Mouse (Mus musculus) heart, embryonic 14.5 days (tissue): ENCODE measurements at regions not wholly inside any gene's neighbourhood (a gene's known extent, or its start where the extent isn't known, plus 50 kb on each side); places are given as distances from the start of the nearest gene placed in this dataset.

Experiments
- ATAC-seq: fragments of 200-750 bp; cut with Nextera tagmentation; 2 replicates; pipeline ENCODE4 v1.8.0; 2017; ENCODE audit warnings: low read depth, moderate TSS enrichment; ENCODE audit not compliant: insufficient number of reproducible peaks, insufficient read depth, low FRiP score
- H3K27ac ChIP-seq, 2 experiments: fragments of 200-500 bp in 1 of 2; fragments of 300-500 bp in 1 of 2; sonication (generic) in 1 of 2; replicated peaks in 1 of 2; 2 replicates each; pipeline ENCODE4 v1.5.1; 2012 to 2014; ENCODE audit warnings: low read depth in 2 of 2, low read length in 2 of 2, control low read depth in 1 of 2, mild to moderate bottlenecking in 1 of 2, mixed read lengths in 1 of 2; ENCODE audit not compliant: control insufficient read depth in 1 of 2, insufficient read depth in 1 of 2
- H3K27me3 ChIP-seq: fragments of 300-500 bp; sonication (generic); 2 replicates; pipeline ENCODE4 v1.6.1; 2014; ENCODE audit warnings: mild to moderate bottlenecking, low read length, control low read depth; ENCODE audit not compliant: control insufficient read depth, insufficient read depth
- H3K36me3 ChIP-seq: fragments of 300-500 bp; sonication (generic); 2 replicates; pipeline ENCODE4 v1.6.1; 2014; ENCODE audit warnings: mild to moderate bottlenecking, control low read depth, low read length, mixed read lengths; ENCODE audit not compliant: control insufficient read depth, insufficient read depth
- H3K4me1 ChIP-seq, 2 experiments: fragments of 200-500 bp in 1 of 2; fragments of 300-500 bp in 1 of 2; sonication (generic) in 1 of 2; 2 replicates each; pipeline ENCODE4 v1.6.1; 2012 to 2014; ENCODE audit warnings: low read length in 2 of 2, control low read depth in 1 of 2, mixed read lengths in 1 of 2; ENCODE audit not compliant: control insufficient read depth in 2 of 2, insufficient read depth in 2 of 2
- H3K4me2 ChIP-seq: fragments of 300-500 bp; sonication (generic); 2 replicates; pipeline ENCODE4 v1.6.1; 2014; ENCODE audit warnings: mild to moderate bottlenecking, low read length
- H3K4me3 ChIP-seq, 2 experiments: fragments of 200-500 bp in 1 of 2; fragments of 300-500 bp in 1 of 2; sonication (generic) in 1 of 2; 2 replicates each; pipeline ENCODE4 v1.5.1; 2012 to 2014; ENCODE audit warnings: low read length in 2 of 2, mild to moderate bottlenecking in 2 of 2, control low read depth in 1 of 2, low read depth in 1 of 2, moderate library complexity in 1 of 2; ENCODE audit not compliant: control insufficient read depth in 1 of 2, insufficient read depth in 1 of 2
- H3K9ac ChIP-seq: fragments of 300-500 bp; sonication (generic); 2 replicates; pipeline ENCODE4 v1.6.1; 2014; ENCODE audit warnings: mild to moderate bottlenecking, low read length
- H3K9me3 ChIP-seq: fragments of 300-500 bp; sonication (generic); 2 replicates; pipeline ENCODE4 v1.6.1; 2016; ENCODE audit warnings: low read length, control low read depth; ENCODE audit not compliant: control insufficient read depth
- WGBS: fragments of 180-500 bp; shearing (Covaris S2); extraction: QIAGEN DNeasy Blood & Tissue Kit; methylation state at CpG from one replicate; pipeline ENCODE4 v1.1.7; 2014; 5-methylcytosine and 5-hydroxymethylcytosine counted together

GRCm38 (mm10) chr17:26352712-26353111 is 61.9 kb upstream of the Neurl1b start:
- no peak overlapping the region for H3K9ac ChIP-seq

GRCm38 (mm10) chr17:26354431-26354830 is 60.2 kb upstream of the Neurl1b start:
- peaks cover 22 to 32% of the 10 kb centered on the region in 2 experiments for H3K4me1 ChIP-seq
- no peak for ATAC-seq
- H3K4me3 ChIP-seq = no peak overlapping the region
- H3K9ac ChIP-seq = no peak overlapping the region
- no peak overlapping the region for H3K4me2 ChIP-seq
- H3K27me3 ChIP-seq = no peaks in the 10 kb centered on the region
- no peaks in the 10 kb centered on the region for H3K9me3 ChIP-seq
- no peak overlapping the region for H3K27ac ChIP-seq
- H3K36me3 ChIP-seq = no peaks in the 10 kb centered on the region
- 35% methylated on average over 3 of the region's 3 CpGs for WGBS

More at GRCm38 (mm10) chr17:26352712-26353111, 61.9 kb upstream of the Neurl1b start:
- peaks cover 18 to 28% of the 10 kb centered on the region in 2 experiments for H3K4me1 ChIP-seq
- H3K9me3 ChIP-seq = no peaks in the 10 kb centered on the region
- no peaks in the 10 kb centered on the region for H3K36me3 ChIP-seq
- 46% methylated on average over 4 of the region's 4 CpGs for WGBS
- H3K4me3 ChIP-seq = no peak overlapping the region
- ATAC-seq = no peak
- H3K4me2 ChIP-seq = no peak overlapping the region
- H3K27ac ChIP-seq = no peak overlapping the region
- no peaks in the 10 kb centered on the region for H3K27me3 ChIP-seq

- Histone ChIP-seq H3K4me3 (no peak overlapping the region), H3K9me3 (no peaks in the 10 kb centered on the region), H3K4me1 (peaks cover 27 to 39% of the 10 kb centered on the region in 2 experiments), H3K36me3 (no peaks in the 10 kb centered on the region), H3K9ac (no peak overlapping the region), H3K27ac (no peak overlapping the region; a peak in 1 of 4 replicates), H3K4me2 (no peak overlapping the region), H3K27me3 (no peaks in the 10 kb centered on the region)
- 64% methylated on average over 3 of the region's 3 CpGs for WGBS
- no peak for ATAC-seq
These were observed 59.3 kb upstream of the Neurl1b start for GRCm38 (mm10) chr17:26355301-26355700.

GRCm38 (mm10) chr17:26356906-26357305 is 57.7 kb upstream of the Neurl1b start:
- 75% methylated on average over 5 of the region's 5 CpGs for WGBS
- no peaks in the 10 kb centered on the region for H3K9me3 ChIP-seq
- peaks cover 43 to 54% of the 10 kb centered on the region in 2 experiments for H3K4me1 ChIP-seq
- no peak overlapping the region for H3K27ac ChIP-seq
- no peak overlapping the region for H3K9ac ChIP-seq
- H3K36me3 ChIP-seq = no peaks in the 10 kb centered on the region
- no peak overlapping the region for H3K4me3 ChIP-seq
- H3K27me3 ChIP-seq = no peaks in the 10 kb centered on the region
- no peak for ATAC-seq
- no peak overlapping the region for H3K4me2 ChIP-seq

- no peaks in the 10 kb centered on the region for H3K9me3 ChIP-seq
- no peak overlapping the region for H3K9ac ChIP-seq
- H3K27ac ChIP-seq = no peak overlapping the region
- H3K4me2 ChIP-seq = no peak overlapping the region
- H3K27me3 ChIP-seq = no peaks in the 10 kb centered on the region
- H3K4me3 ChIP-seq = no peak overlapping the region
- 59% methylated on average over 4 of the region's 4 CpGs for WGBS
- ATAC-seq = no peak
- H3K4me1 ChIP-seq = peaks cover 40 to 50% of the 10 kb centered on the region in 2 experiments
- H3K36me3 ChIP-seq = no peaks in the 10 kb centered on the region
These were observed 56.8 kb upstream of the Neurl1b start for GRCm38 (mm10) chr17:26357784-26358183.

- Histone ChIP-seq H3K27ac (peak overlapping the region; percentile 80 to 92), H3K4me3 (no peak overlapping the region), H3K9ac (peak overlapping the region; percentile 13; the same call in 1 of the 2 replicates), H3K4me1 (peaks cover 55% of the 10 kb centered on the region in 2 experiments), H3K9me3 (no peaks in the 10 kb centered on the region), H3K36me3 (no peaks in the 10 kb centered on the region), H3K27me3 (no peaks in the 10 kb centered on the region), H3K4me2 (no peak overlapping the region)
- WGBS = 60% methylated on average over 6 of the region's 6 CpGs
- no peak for ATAC-seq
These were observed 53.9 kb upstream of the Neurl1b start for GRCm38 (mm10) chr17:26360711-26361110.

GRCm38 (mm10) chr17:26361420-26361819 is 53.2 kb upstream of the Neurl1b start:
- Histone ChIP-seq H3K27ac (peak overlapping the region; percentile 80 to 92), H3K36me3 (no peaks in the 10 kb centered on the region), H3K4me3 (no peak overlapping the region), H3K4me2 (peak overlapping the region; percentile 47), H3K4me1 (peaks cover 55 to 58% of the 10 kb centered on the region in 2 experiments), H3K27me3 (no peaks in the 10 kb centered on the region), H3K9ac (peak overlapping the region; percentile 6; the same call in 1 of the 2 replicates), H3K9me3 (no peaks in the 10 kb centered on the region)
- 9% methylated on average over 7 of the region's 7 CpGs for WGBS
- peak; percentile 47 for ATAC-seq

GRCm38 (mm10) chr17:26361992-26362391 is 52.6 kb upstream of the Neurl1b start:
- WGBS = 10% methylated on average over 3 of the region's 3 CpGs
- H3K4me1 ChIP-seq = peaks cover 56 to 60% of the 10 kb centered on the region in 2 experiments
- peak overlapping the region; percentile 80 to 92 for H3K27ac ChIP-seq
- no peak overlapping the region; the same call in 1 of the 2 replicates for H3K9ac ChIP-seq
- no peaks in the 10 kb centered on the region for H3K36me3 ChIP-seq
- no peaks in the 10 kb centered on the region for H3K9me3 ChIP-seq
- ATAC-seq = peak; percentile 45
- no peak overlapping the region for H3K4me3 ChIP-seq
- H3K4me2 ChIP-seq = peak overlapping the region; percentile 47
- H3K27me3 ChIP-seq = no peaks in the 10 kb centered on the region
